14 mouse cellular contexts compared by ENCODE assay signal in the genomic region with DNA sequence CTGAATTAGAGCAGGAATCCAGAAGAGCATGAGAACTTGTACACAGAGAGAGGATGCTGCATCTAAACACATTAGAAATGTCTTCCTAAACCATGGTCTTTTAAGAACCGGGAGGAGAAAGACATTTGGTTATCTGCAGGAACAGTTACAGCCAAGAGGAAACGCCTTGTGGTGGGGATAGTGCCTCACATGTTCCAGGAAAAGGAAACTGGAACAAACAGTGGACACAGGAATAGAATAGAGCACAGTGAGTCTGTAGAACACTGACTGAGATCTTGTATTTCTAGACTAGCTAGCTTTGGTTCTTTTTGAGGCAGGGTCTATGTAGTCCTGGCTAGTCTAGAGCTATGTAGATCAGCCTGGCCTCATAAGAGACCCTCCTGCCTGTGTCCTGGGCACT. TPM values are rescaled to one million over a fixed set of nuclear protein-coding genes. Genes with fewer than 3 reads are reported as not detected.
DNase-seq lines count a peak whose midpoint lies in the region; ATAC-seq and TF ChIP-seq lines count a peak whose summit lies in the region.
"Had no signal": no experiment of that assay in that cellular context is flagged by ENCODE, and none has a peak within 500 bp of the region (broad histone marks: within the 10 kb centered on the region; RNA-seq: fewer than 3 reads in every experiment).

No protein-coding gene starts in this region.

- H3K27ac ChIP-seq in lung, embryonic 14.5 days (ENCODE audit: low read depth) = peak overlapping the region; percentile 10; the same call in 1 of the 2 replicates
- H3K27ac ChIP-seq in forebrain, embryonic 14.5 days (ENCODE audit: low read depth, low read length) = no peak overlapping the region
- H3K27ac ChIP-seq in forebrain, postnatal 0 days (ENCODE audit: low read depth, low read length) = no peak overlapping the region
- H3K27ac ChIP-seq: forebrain, embryonic 10.5 days had no signal

- 69% methylated on average over 2 of the region's 2 CpGs for WGBS in lung, embryonic 14.5 days
- 90% methylated on average over 2 of the region's 2 CpGs for whole genome bisulfite sequencing in forebrain, embryonic 14.5 days
- WGBS in forebrain, postnatal 0 days = 77% methylated on average over 2 of the region's 2 CpGs

- H3K9me3 ChIP-seq in megakaryocyte, embryonic 14.5 days = no peaks in the 10 kb centered on the region
- no peaks in the 10 kb centered on the region for H3K9me3 ChIP-seq in lung, embryonic 14.5 days (ENCODE audit: low read depth, low read length)
- H3K9me3 ChIP-seq in forebrain, embryonic 14.5 days (replicated peaks; ENCODE audit: control insufficient read depth, low read length) = no peaks in the 10 kb centered on the region
- H3K9me3 ChIP-seq in forebrain, postnatal 0 days (ENCODE audit: low read length) = no peaks in the 10 kb centered on the region
- H3K9me3 ChIP-seq: forebrain, embryonic 10.5 days had no signal

- ATAC-seq in megakaryocyte, adult 5-6 weeks (ENCODE audit: poor library complexity, severe bottlenecking) = no peak
- peak; percentile 28; the same call in 1 of the 2 replicates for ATAC-seq in lung, embryonic 14.5 days (ENCODE audit: insufficient read depth)
- no peak for ATAC-seq in forebrain, embryonic 14.5 days
- no peak for ATAC-seq in forebrain, postnatal 0 days

- DNase-seq in heart, adult 11 months = peak; percentile 95
- DNase-seq in heart, postnatal 4 days = no peak
- DNase-seq in lung, embryonic 14.5 days = peak; percentile 29
- no peak for DNase-seq in adrenal gland, adult 8-10 months
- no peak for DNase-seq in forebrain, embryonic 14.5 days (ENCODE audit: low spot score)
- DNase-seq in forebrain, postnatal 0 days = no peak
- DNase-seq: embryo, embryonic 11 days had no signal

- no peak overlapping the region for H3K9ac ChIP-seq in lung, embryonic 14.5 days
- no peak overlapping the region for H3K9ac ChIP-seq in forebrain, embryonic 14.5 days (ENCODE audit: low read length)
- no peak overlapping the region for H3K9ac ChIP-seq in forebrain, postnatal 0 days

- TF ChIP-seq CTCF in lung, embryonic 14.5 days (IDR thresholded peaks at IDR 0.05; ENCODE audit: low read depth) = no peak
- TF ChIP-seq CTCF in forebrain, postnatal 0 days (IDR thresholded peaks at IDR 0.05; ENCODE audit: low read depth) = no peak

- H3K27me3 ChIP-seq in megakaryocyte, embryonic 14.5 days (replicated peaks) = no peaks in the 10 kb centered on the region
- no peaks in the 10 kb centered on the region for H3K27me3 ChIP-seq in lung, embryonic 14.5 days (ENCODE audit: insufficient read depth, low read length)
- H3K27me3 ChIP-seq in forebrain, embryonic 14.5 days (replicated peaks; ENCODE audit: control insufficient read depth, insufficient read depth, low read length) = no peaks in the 10 kb centered on the region
- no peaks in the 10 kb centered on the region for H3K27me3 ChIP-seq in forebrain, postnatal 0 days (ENCODE audit: insufficient read depth, low read length)

- H3K4me2 ChIP-seq in lung, embryonic 14.5 days = no peak overlapping the region
- no peak overlapping the region for H3K4me2 ChIP-seq in forebrain, embryonic 14.5 days (ENCODE audit: low read length)
- no peak overlapping the region for H3K4me2 ChIP-seq in forebrain, postnatal 0 days (ENCODE audit: low read depth)

- peaks cover 84% of the 10 kb centered on the region for H3K4me1 ChIP-seq in megakaryocyte, embryonic 14.5 days
- no peaks in the 10 kb centered on the region for H3K4me1 ChIP-seq in lung, embryonic 14.5 days (ENCODE audit: insufficient read depth)
- H3K4me1 ChIP-seq in forebrain, embryonic 14.5 days (ENCODE audit: control insufficient read depth, insufficient read depth, low read length) = no peaks in the 10 kb centered on the region
- no peaks in the 10 kb centered on the region for H3K4me1 ChIP-seq in forebrain, postnatal 0 days (ENCODE audit: insufficient read depth)
- H3K4me1 ChIP-seq: forebrain, embryonic 10.5 days had no signal

- H3K36me3 ChIP-seq in megakaryocyte, embryonic 14.5 days (replicated peaks; ENCODE audit: low read length) = peaks cover 91% of the 10 kb centered on the region
- H3K36me3 ChIP-seq in lung, embryonic 14.5 days (ENCODE audit: insufficient read depth) = peaks cover 94% of the 10 kb centered on the region
- peaks cover 92% of the 10 kb centered on the region for H3K36me3 ChIP-seq in forebrain, embryonic 14.5 days (ENCODE audit: control insufficient read depth, insufficient read depth, low read length)
- peaks cover 80% of the 10 kb centered on the region for H3K36me3 ChIP-seq in forebrain, postnatal 0 days (ENCODE audit: insufficient read depth)

- H3K4me3 ChIP-seq in megakaryocyte, embryonic 14.5 days (replicated peaks) = peak overlapping the region; percentile 80
- H3K4me3 ChIP-seq in lung, embryonic 14.5 days (ENCODE audit: low read depth, low read length) = no peak overlapping the region
- H3K4me3 ChIP-seq in forebrain, embryonic 14.5 days (ENCODE audit: low read depth, low read length) = no peak overlapping the region
- no peak overlapping the region for H3K4me3 ChIP-seq in forebrain, postnatal 0 days (ENCODE audit: low read depth, low read length)
- H3K4me3 ChIP-seq: forebrain, embryonic 10.5 days; myocyte had no signal

RNA-seq across cellular contexts. Expression of a gene that starts 19.2 kb away (rescaled TPM):
- total RNA-seq in heart, postnatal 4 days (2021) = 100 to 1,000 TPM; 784 to 817 TPM
- polyA plus RNA-seq in megakaryocyte, embryonic 14.5 days (2012; ENCODE audit: insufficient read depth, low replicate concordance) = 965 and 1,779 TPM in 2 replicates
- 721 and 749 TPM in 2 replicates for total RNA-seq in megakaryocyte, adult 5-6 weeks (2015)
- 791 and 811 TPM in 2 replicates for total RNA-seq in megakaryocyte, adult 5-6 weeks (2017)
- polyA plus RNA-seq in lung, embryonic 14.5 days (2014; fragmentation: Nextera tagmentation; extraction: Ambion mirVana) = 880 and 902 TPM in 2 replicates
- total RNA-seq in adrenal gland, adult 8-10 months (2022) = 100 to 1,000 TPM; 443 to 619 (median 512) TPM
- 963 and 964 TPM in 2 replicates for polyA plus RNA-seq in forebrain, embryonic 14.5 days (2014; fragmentation: Nextera tagmentation; extraction: Ambion mirVana)
- total RNA-seq in forebrain, postnatal 0 days (2014; rRNA removed) = 829 and 985 TPM in 2 replicates
- 1,107 and 1,112 TPM in 2 replicates for polyA plus RNA-seq in forebrain, postnatal 0 days (2015; fragmentation: Nextera tagmentation; extraction: Ambion mirVana)

RNA-seq across cellular contexts. Expression of a gene that starts 20.0 kb away (rescaled TPM):
- 1 to 10 TPM in 1 of 2 experiments, under 1 TPM in 1; 0.17 to 1.2 TPM for total RNA-seq in heart, postnatal 4 days (2021)
- polyA plus RNA-seq in megakaryocyte, embryonic 14.5 days (2012; ENCODE audit: insufficient read depth, low replicate concordance) = not detected in 2 replicates
- total RNA-seq in megakaryocyte, adult 5-6 weeks (2015) = not detected in 2 replicates
- not detected in 2 replicates for total RNA-seq in megakaryocyte, adult 5-6 weeks (2017)
- polyA plus RNA-seq in lung, embryonic 14.5 days (2014; fragmentation: Nextera tagmentation; extraction: Ambion mirVana) = not detected in 2 replicates
- under 1 TPM in 3 of 4 experiments, not detected in 1; 0.06 to 0.40 (median 0.28) TPM for total RNA-seq in adrenal gland, adult 8-10 months (2022)
- polyA plus RNA-seq in forebrain, embryonic 14.5 days (2014; fragmentation: Nextera tagmentation; extraction: Ambion mirVana) = 0.13 and 0.35 TPM in 2 replicates
- 0.86 and 0.92 TPM in 2 replicates for total RNA-seq in forebrain, postnatal 0 days (2014; rRNA removed)
- polyA plus RNA-seq in forebrain, postnatal 0 days (2015; fragmentation: Nextera tagmentation; extraction: Ambion mirVana) = 0.59 and 1.7 TPM in 2 replicates
- total RNA-seq: hematopoietic stem cell, adult 5-6 weeks had no signal
- polyA plus RNA-seq: C2C12; stomach, embryonic 14.5 days had no signal

RNA-seq across cellular contexts. Expression of a gene that starts 42.5 kb away (rescaled TPM):
- 10 to 100 TPM; 25.1 to 27.2 TPM for total RNA-seq in heart, postnatal 4 days (2021)
- polyA plus RNA-seq in megakaryocyte, embryonic 14.5 days (2012; ENCODE audit: insufficient read depth, low replicate concordance) = 39.1 and 45.5 TPM in 2 replicates
- total RNA-seq in megakaryocyte, adult 5-6 weeks (2015) = 0.94 and 1.1 TPM in 2 replicates
- total RNA-seq in megakaryocyte, adult 5-6 weeks (2017) = 3.3 and 3.5 TPM in 2 replicates
- polyA plus RNA-seq in lung, embryonic 14.5 days (2014; fragmentation: Nextera tagmentation; extraction: Ambion mirVana) = 40.4 and 44.8 TPM in 2 replicates
- total RNA-seq in adrenal gland, adult 8-10 months (2022) = 10 to 100 TPM; 26.1 to 35.2 (median 28.6) TPM
- polyA plus RNA-seq in forebrain, embryonic 14.5 days (2014; fragmentation: Nextera tagmentation; extraction: Ambion mirVana) = 8.0 and 9.5 TPM in 2 replicates
- total RNA-seq in forebrain, postnatal 0 days (2014; rRNA removed) = 12.8 and 13.8 TPM in 2 replicates
- polyA plus RNA-seq in forebrain, postnatal 0 days (2015; fragmentation: Nextera tagmentation; extraction: Ambion mirVana) = 8.7 and 8.9 TPM in 2 replicates

RNA-seq across cellular contexts. Expression of a gene that starts 42.7 kb away (rescaled TPM):
- 10 to 100 TPM; 19.9 to 21.0 TPM for total RNA-seq in heart, postnatal 4 days (2021)
- polyA plus RNA-seq in megakaryocyte, embryonic 14.5 days (2012; ENCODE audit: insufficient read depth, low replicate concordance) = 14.7 and 17.1 TPM in 2 replicates
- total RNA-seq in megakaryocyte, adult 5-6 weeks (2015) = 2.1 and 4.5 TPM in 2 replicates
- 2.9 and 6.6 TPM in 2 replicates for total RNA-seq in megakaryocyte, adult 5-6 weeks (2017)
- 29.0 and 32.3 TPM in 2 replicates for polyA plus RNA-seq in lung, embryonic 14.5 days (2014; fragmentation: Nextera tagmentation; extraction: Ambion mirVana)
- 10 to 100 TPM; 19.4 to 42.9 (median 27.2) TPM for total RNA-seq in adrenal gland, adult 8-10 months (2022)
- polyA plus RNA-seq in forebrain, embryonic 14.5 days (2014; fragmentation: Nextera tagmentation; extraction: Ambion mirVana) = 25.5 and 28.8 TPM in 2 replicates
- 17.6 and 23.2 TPM in 2 replicates for total RNA-seq in forebrain, postnatal 0 days (2014; rRNA removed)
- 22.7 and 23.4 TPM in 2 replicates for polyA plus RNA-seq in forebrain, postnatal 0 days (2015; fragmentation: Nextera tagmentation; extraction: Ambion mirVana)

RNA-seq across cellular contexts. Expression of a gene that starts 45.1 kb away (rescaled TPM):
- 10 to 100 TPM; 18.4 to 23.0 TPM for total RNA-seq in heart, postnatal 4 days (2021)
- 1.7 TPM in 1 of 2 replicates, not detected in the other for polyA plus RNA-seq in megakaryocyte, embryonic 14.5 days (2012; ENCODE audit: insufficient read depth, low replicate concordance)
- 84.7 and 92.6 TPM in 2 replicates for total RNA-seq in megakaryocyte, adult 5-6 weeks (2015)
- total RNA-seq in megakaryocyte, adult 5-6 weeks (2017) = 87.4 and 98.8 TPM in 2 replicates
- 126 and 127 TPM in 2 replicates for polyA plus RNA-seq in lung, embryonic 14.5 days (2014; fragmentation: Nextera tagmentation; extraction: Ambion mirVana)
- 10 to 100 TPM; 17.7 to 25.4 (median 24.3) TPM for total RNA-seq in adrenal gland, adult 8-10 months (2022)
- 84.1 and 95.8 TPM in 2 replicates for polyA plus RNA-seq in forebrain, embryonic 14.5 days (2014; fragmentation: Nextera tagmentation; extraction: Ambion mirVana)
- 41.7 and 41.9 TPM in 2 replicates for total RNA-seq in forebrain, postnatal 0 days (2014; rRNA removed)
- polyA plus RNA-seq in forebrain, postnatal 0 days (2015; fragmentation: Nextera tagmentation; extraction: Ambion mirVana) = 60.0 and 71.0 TPM in 2 replicates

Comparison
In these comparisons a context has a peak if more than half of its experiments do, and no peak if none do; other contexts are left out.
1. DNase-seq: peak in heart, adult 11 months (single experiment) and lung, embryonic 14.5 days (single experiment); none in heart, postnatal 4 days (single experiment), adrenal gland, adult 8-10 months (single experiment), forebrain, embryonic 14.5 days (single experiment) and forebrain, postnatal 0 days (single experiment).